Mouse (Mus musculus) heart, embryonic 14.5 days (tissue): ENCODE results near the gene Olfm3. TPM values are rescaled to one million over a fixed set of nuclear protein-coding genes. Genes with fewer than 3 reads are reported as not detected.

Experiments used
- ATAC-seq: fragments of 200-750 bp; cut with Nextera tagmentation; 2 replicates; pipeline ENCODE4 v1.8.0; 2017; ENCODE audit warnings: low read depth, moderate TSS enrichment; ENCODE audit not compliant: insufficient number of reproducible peaks, insufficient read depth, low FRiP score
- H3K27ac ChIP-seq, 2 experiments: fragments of 200-500 bp in 1 of 2; fragments of 300-500 bp in 1 of 2; sonication (generic) in 1 of 2; replicated peaks in 1 of 2; 2 replicates each; pipeline ENCODE4 v1.5.1; 2012 to 2014; ENCODE audit warnings: low read depth in 2 of 2, low read length in 2 of 2, control low read depth in 1 of 2, mild to moderate bottlenecking in 1 of 2, mixed read lengths in 1 of 2; ENCODE audit not compliant: control insufficient read depth in 1 of 2, insufficient read depth in 1 of 2
- H3K27me3 ChIP-seq: fragments of 300-500 bp; sonication (generic); 2 replicates; pipeline ENCODE4 v1.6.1; 2014; ENCODE audit warnings: mild to moderate bottlenecking, low read length, control low read depth; ENCODE audit not compliant: control insufficient read depth, insufficient read depth
- H3K36me3 ChIP-seq: fragments of 300-500 bp; sonication (generic); 2 replicates; pipeline ENCODE4 v1.6.1; 2014; ENCODE audit warnings: mild to moderate bottlenecking, control low read depth, low read length, mixed read lengths; ENCODE audit not compliant: control insufficient read depth, insufficient read depth
- H3K4me1 ChIP-seq, 2 experiments: fragments of 200-500 bp in 1 of 2; fragments of 300-500 bp in 1 of 2; sonication (generic) in 1 of 2; 2 replicates each; pipeline ENCODE4 v1.6.1; 2012 to 2014; ENCODE audit warnings: low read length in 2 of 2, control low read depth in 1 of 2, mixed read lengths in 1 of 2; ENCODE audit not compliant: control insufficient read depth in 2 of 2, insufficient read depth in 2 of 2
- H3K4me2 ChIP-seq: fragments of 300-500 bp; sonication (generic); 2 replicates; pipeline ENCODE4 v1.6.1; 2014; ENCODE audit warnings: mild to moderate bottlenecking, low read length
- H3K4me3 ChIP-seq, 2 experiments: fragments of 200-500 bp in 1 of 2; fragments of 300-500 bp in 1 of 2; sonication (generic) in 1 of 2; 2 replicates each; pipeline ENCODE4 v1.5.1; 2012 to 2014; ENCODE audit warnings: low read length in 2 of 2, mild to moderate bottlenecking in 2 of 2, control low read depth in 1 of 2, low read depth in 1 of 2, moderate library complexity in 1 of 2; ENCODE audit not compliant: control insufficient read depth in 1 of 2, insufficient read depth in 1 of 2
- H3K9ac ChIP-seq: fragments of 300-500 bp; sonication (generic); 2 replicates; pipeline ENCODE4 v1.6.1; 2014; ENCODE audit warnings: mild to moderate bottlenecking, low read length
- H3K9me3 ChIP-seq: fragments of 300-500 bp; sonication (generic); 2 replicates; pipeline ENCODE4 v1.6.1; 2016; ENCODE audit warnings: low read length, control low read depth; ENCODE audit not compliant: control insufficient read depth
- WGBS: fragments of 180-500 bp; shearing (Covaris S2); extraction: QIAGEN DNeasy Blood & Tissue Kit; methylation state at CpG from one replicate; pipeline ENCODE4 v1.1.7; 2014; 5-methylcytosine and 5-hydroxymethylcytosine counted together
- polyA plus RNA-seq: library from polyadenylated mRNA; unstranded; fragments of >200 nt; fragmentation: Nextera tagmentation; extraction: Ambion mirVana; gene quantifications from 2 replicates; pipeline ENCODE4 v1.2.1, GENCODE M21; 2014

Olfm3 gene
- polyA plus RNA-seq = not detected in 2 replicates

- Histone ChIP-seq H3K4me3 (no peak within 1 kb of the TSS), H3K27me3 (no peaks in the 10 kb centered on the region), H3K9ac (no peak within 1 kb of the TSS), H3K27ac (no peak within 1 kb of the TSS), H3K4me2 (peak within 1 kb of the TSS; percentile 49), H3K9me3 (no peaks in the 10 kb centered on the region), H3K4me1 (no peaks in the 10 kb centered on the region), H3K36me3 (no peaks in the 10 kb centered on the region)
- no peak; the same call in 1 of the 2 replicates for ATAC-seq
- 5% methylated on average over 21 of the region's 21 CpGs for WGBS
Observed at GRCm38 (mm10) chr3:114903924-114904438, at the start of gene Olfm3. Olfm3 (plus strand) TSS chr3:114904078.

- 71% methylated on average over 3 of the region's 3 CpGs for WGBS
- no peak for ATAC-seq
- H3K27me3 ChIP-seq = no peaks in the 10 kb centered on the region
Observed at GRCm38 (mm10) chr3:114889764-114890163, 14.1 kb upstream of the Olfm3 start.

GRCm38 (mm10) chr3:114904633-114905423 is 950 bp downstream of the Olfm3 start:
- no peak overlapping the region for H3K4me3 ChIP-seq
- ATAC-seq = no peak
- H3K9ac ChIP-seq = no peak overlapping the region
- H3K36me3 ChIP-seq = no peaks in the 10 kb centered on the region
- H3K9me3 ChIP-seq = no peaks in the 10 kb centered on the region
- WGBS = 19% methylated on average over 16 of the region's 16 CpGs
- no peaks in the 10 kb centered on the region for H3K27me3 ChIP-seq
- no peak overlapping the region for H3K27ac ChIP-seq
- peak overlapping the region; percentile 49 for H3K4me2 ChIP-seq
- no peaks in the 10 kb centered on the region for H3K4me1 ChIP-seq

More at GRCm38 (mm10) chr3:114889764-114890163, 14.1 kb upstream of the Olfm3 start:
- Histone ChIP-seq H3K36me3 (no peaks in the 10 kb centered on the region), H3K27ac (no peak overlapping the region), H3K4me1 (no peaks in the 10 kb centered on the region), H3K4me3 (no peak overlapping the region), H3K9me3 (no peaks in the 10 kb centered on the region), H3K9ac (no peak overlapping the region), H3K4me2 (no peak overlapping the region)

GRCm38 (mm10) chr3:114907537-114907936 is 3.7 kb downstream of the Olfm3 start:
- ATAC-seq = no peak
- no peaks in the 10 kb centered on the region for H3K9me3 ChIP-seq
- no peaks in the 10 kb centered on the region for H3K27me3 ChIP-seq
- no peak overlapping the region for H3K4me3 ChIP-seq
- no peak overlapping the region for H3K4me2 ChIP-seq
- no peak overlapping the region for H3K27ac ChIP-seq
- H3K36me3 ChIP-seq = no peaks in the 10 kb centered on the region
- H3K9ac ChIP-seq = no peak overlapping the region
- H3K4me1 ChIP-seq = no peaks in the 10 kb centered on the region

GRCm38 (mm10) chr3:114908846-114909245 is 5.0 kb downstream of the Olfm3 start:
- 79% methylated on average over 3 of the region's 3 CpGs for WGBS
- Histone ChIP-seq H3K27ac (no peak overlapping the region), H3K4me2 (no peak overlapping the region), H3K4me3 (no peak overlapping the region), H3K9ac (no peak overlapping the region), H3K27me3 (no peaks in the 10 kb centered on the region), H3K9me3 (no peaks in the 10 kb centered on the region), H3K36me3 (no peaks in the 10 kb centered on the region), H3K4me1 (no peaks in the 10 kb centered on the region)
- no peak for ATAC-seq

GRCm38 (mm10) chr3:114920102-114920501 is 16.2 kb downstream of the Olfm3 start:
- Histone ChIP-seq H3K4me2 (no peak overlapping the region), H3K4me3 (no peak overlapping the region), H3K4me1 (no peaks in the 10 kb centered on the region), H3K9me3 (no peaks in the 10 kb centered on the region), H3K27me3 (no peaks in the 10 kb centered on the region), H3K27ac (no peak overlapping the region), H3K9ac (no peak overlapping the region), H3K36me3 (no peaks in the 10 kb centered on the region)
- 82% methylated on average over 3 of the region's 3 CpGs for WGBS
- ATAC-seq = no peak

GRCm38 (mm10) chr3:114929605-114930004 is 25.7 kb downstream of the Olfm3 start:
- H3K4me3 ChIP-seq = no peak overlapping the region
- no peak overlapping the region for H3K4me2 ChIP-seq
- ATAC-seq = no peak
- H3K9me3 ChIP-seq = no peaks in the 10 kb centered on the region
- no peaks in the 10 kb centered on the region for H3K4me1 ChIP-seq
- H3K9ac ChIP-seq = no peak overlapping the region
- H3K27me3 ChIP-seq = no peaks in the 10 kb centered on the region
- 74% methylated on average over 4 of the region's 4 CpGs for WGBS
- no peak overlapping the region for H3K27ac ChIP-seq
- H3K36me3 ChIP-seq = no peaks in the 10 kb centered on the region
